Mouse (Mus musculus): ENCODE data around the gene Pkhd1. TPM values are rescaled to one million over a fixed set of nuclear protein-coding genes. Genes with fewer than 3 reads are reported as not detected.
"Not testable (repeated sequence)": the region's sequence is repeated elsewhere in the genome, so short reads cannot be mapped to it uniquely, and the experiment has no call there.

Pkhd1 gene
- polyA plus RNA-seq, 1 experiment from 2014 or later: 0.01 TPM

- Histone ChIP-seq H3K27me3 (replicated peaks; ENCODE audit: control insufficient read depth, insufficient read depth, low read length) (no peaks in the 10 kb centered on the region), H3K9ac (replicated peaks; ENCODE audit: low read depth, low read length) (no peak overlapping the region), H3K4me2 (ENCODE audit: low read length) (no peak overlapping the region), H3K4me1 (replicated peaks; ENCODE audit: control insufficient read depth, insufficient read depth, low read length) (no peaks in the 10 kb centered on the region), H3K36me3 (ENCODE audit: control insufficient read depth, insufficient read depth) (no peaks in the 10 kb centered on the region), H3K4me3 (replicated peaks; ENCODE audit: low read length) (no peak overlapping the region), H3K9me3 (ENCODE audit: control insufficient read depth, low read length) (no peaks in the 10 kb centered on the region), H3K27ac (ENCODE audit: low read length) (no peak overlapping the region)
- ATAC-seq: no peak
- 70% methylated on average over 5 of the region's 5 CpGs for WGBS
Measured at GRCm38 (mm10) chr1:20260403-20260802, 357.5 kb downstream of the Pkhd1 start.

GRCm38 (mm10) chr1:20248169-20248568 is 369.7 kb downstream of the Pkhd1 start:
- ATAC-seq: no peak
- no peak overlapping the region for H3K4me3 ChIP-seq (replicated peaks; ENCODE audit: low read length)
- H3K9ac ChIP-seq (replicated peaks; ENCODE audit: low read depth, low read length): no peak overlapping the region
- no peaks in the 10 kb centered on the region for H3K36me3 ChIP-seq (ENCODE audit: control insufficient read depth, insufficient read depth)
- H3K9me3 ChIP-seq (ENCODE audit: control insufficient read depth, low read length): no peaks in the 10 kb centered on the region
- no peaks in the 10 kb centered on the region for H3K4me1 ChIP-seq (replicated peaks; ENCODE audit: control insufficient read depth, insufficient read depth, low read length)
- no peak overlapping the region for H3K27ac ChIP-seq (ENCODE audit: low read length)
- no peak overlapping the region for H3K4me2 ChIP-seq (ENCODE audit: low read length)
- H3K27me3 ChIP-seq (replicated peaks; ENCODE audit: control insufficient read depth, insufficient read depth, low read length): no peaks in the 10 kb centered on the region
- WGBS: 61% methylated on average over 2 of the region's 2 CpGs

- WGBS: 48% methylated on average over 1 of the region's 1 CpGs
- Histone ChIP-seq H3K36me3 (ENCODE audit: control insufficient read depth, insufficient read depth) (no peaks in the 10 kb centered on the region), H3K9ac (replicated peaks; ENCODE audit: low read depth, low read length) (no peak overlapping the region), H3K27me3 (replicated peaks; ENCODE audit: control insufficient read depth, insufficient read depth, low read length) (no peaks in the 10 kb centered on the region), H3K9me3 (ENCODE audit: control insufficient read depth, low read length) (no peaks in the 10 kb centered on the region), H3K4me3 (replicated peaks; ENCODE audit: low read length) (no peak overlapping the region), H3K4me1 (replicated peaks; ENCODE audit: control insufficient read depth, insufficient read depth, low read length) (0 out of 2 replicates have a peak, but pooled peaks cover 2% of the 10 kb centered on the region), H3K4me2 (ENCODE audit: low read length) (no peak overlapping the region), H3K27ac (ENCODE audit: low read length) (no peak overlapping the region)
- peak; percentile 59; the same call in 1 of the 2 replicates for ATAC-seq
Measured at GRCm38 (mm10) chr1:20216681-20217080, 401.2 kb downstream of the Pkhd1 start.

GRCm38 (mm10) chr1:20190444-20190843 is 427.4 kb downstream of the Pkhd1 start:
- Histone ChIP-seq H3K9ac (replicated peaks; ENCODE audit: low read depth, low read length) (no peak overlapping the region), H3K9me3 (ENCODE audit: control insufficient read depth, low read length) (no peaks in the 10 kb centered on the region), H3K27me3 (replicated peaks; ENCODE audit: control insufficient read depth, insufficient read depth, low read length) (no peaks in the 10 kb centered on the region), H3K36me3 (ENCODE audit: control insufficient read depth, insufficient read depth) (no peaks in the 10 kb centered on the region), H3K4me2 (ENCODE audit: low read length) (no peak overlapping the region), H3K27ac (ENCODE audit: low read length) (no peak overlapping the region), H3K4me3 (replicated peaks; ENCODE audit: low read length) (no peak overlapping the region), H3K4me1 (replicated peaks; ENCODE audit: control insufficient read depth, insufficient read depth, low read length) (0 out of 2 replicates have a peak, but pooled peaks cover 2% of the 10 kb centered on the region)
- WGBS: 18% methylated on average over 9 of the region's 9 CpGs
- ATAC-seq: 0 out of 2 replicates have a peak, but pooled peaks have one; percentile 38

GRCm38 (mm10) chr1:20180157-20180556 is 437.7 kb downstream of the Pkhd1 start:
- ATAC-seq: no peak
- H3K36me3 ChIP-seq (ENCODE audit: control insufficient read depth, insufficient read depth): no peaks in the 10 kb centered on the region
- no peak overlapping the region for H3K9ac ChIP-seq (replicated peaks; ENCODE audit: low read depth, low read length)
- H3K9me3 ChIP-seq (ENCODE audit: control insufficient read depth, low read length): no peaks in the 10 kb centered on the region
- H3K27ac ChIP-seq (ENCODE audit: low read length): no peak overlapping the region
- 21% methylated on average over 8 of the region's 8 CpGs for WGBS
- H3K27me3 ChIP-seq (replicated peaks; ENCODE audit: control insufficient read depth, insufficient read depth, low read length): no peaks in the 10 kb centered on the region
- no peaks in the 10 kb centered on the region for H3K4me1 ChIP-seq (replicated peaks; ENCODE audit: control insufficient read depth, insufficient read depth, low read length)
- H3K4me2 ChIP-seq (ENCODE audit: low read length): no peak overlapping the region
- H3K4me3 ChIP-seq (replicated peaks; ENCODE audit: low read length): no peak overlapping the region

- no peaks in the 10 kb centered on the region for H3K4me1 ChIP-seq (replicated peaks; ENCODE audit: control insufficient read depth, insufficient read depth, low read length)
- ATAC-seq: no peak
- H3K27ac ChIP-seq (ENCODE audit: low read length): no peak overlapping the region
- no peaks in the 10 kb centered on the region for H3K9me3 ChIP-seq (ENCODE audit: control insufficient read depth, low read length)
- H3K4me2 ChIP-seq (ENCODE audit: low read length): no peak overlapping the region
- H3K27me3 ChIP-seq (replicated peaks; ENCODE audit: control insufficient read depth, insufficient read depth, low read length): no peaks in the 10 kb centered on the region
- no peaks in the 10 kb centered on the region for H3K36me3 ChIP-seq (ENCODE audit: control insufficient read depth, insufficient read depth)
- H3K9ac ChIP-seq (replicated peaks; ENCODE audit: low read depth, low read length): no peak overlapping the region
- no peak overlapping the region for H3K4me3 ChIP-seq (replicated peaks; ENCODE audit: low read length)
- 86% methylated on average over 4 of the region's 4 CpGs for WGBS
Measured at GRCm38 (mm10) chr1:20171199-20171598, 446.7 kb downstream of the Pkhd1 start.

GRCm38 (mm10) chr1:20150627-20151026 is 467.2 kb downstream of the Pkhd1 start:
- not testable (repeated sequence) for H3K4me1 ChIP-seq (replicated peaks; ENCODE audit: control insufficient read depth, insufficient read depth, low read length); H3K9ac ChIP-seq (replicated peaks; ENCODE audit: low read depth, low read length); H3K27ac ChIP-seq (ENCODE audit: low read length); H3K4me3 ChIP-seq (replicated peaks; ENCODE audit: low read length); H3K4me2 ChIP-seq (ENCODE audit: low read length); H3K36me3 ChIP-seq (ENCODE audit: control insufficient read depth, insufficient read depth); H3K9me3 ChIP-seq (ENCODE audit: control insufficient read depth, low read length); ATAC-seq; H3K27me3 ChIP-seq (replicated peaks; ENCODE audit: control insufficient read depth, insufficient read depth, low read length)
- 90% methylated on average over 4 of the region's 4 CpGs for WGBS

- H3K4me1 ChIP-seq (replicated peaks; ENCODE audit: control insufficient read depth, insufficient read depth, low read length): no peaks in the 10 kb centered on the region
- no peaks in the 10 kb centered on the region for H3K27me3 ChIP-seq (replicated peaks; ENCODE audit: control insufficient read depth, insufficient read depth, low read length)
- no peaks in the 10 kb centered on the region for H3K36me3 ChIP-seq (ENCODE audit: control insufficient read depth, insufficient read depth)
- no peak overlapping the region for H3K9ac ChIP-seq (replicated peaks; ENCODE audit: low read depth, low read length)
- ATAC-seq: no peak
- H3K4me2 ChIP-seq (ENCODE audit: low read length): no peak overlapping the region
- 68% methylated on average over 2 of the region's 2 CpGs for WGBS
- H3K4me3 ChIP-seq (replicated peaks; ENCODE audit: low read length): no peak overlapping the region
- H3K9me3 ChIP-seq (ENCODE audit: control insufficient read depth, low read length): no peaks in the 10 kb centered on the region
- no peak overlapping the region for H3K27ac ChIP-seq (ENCODE audit: low read length)
Measured at GRCm38 (mm10) chr1:20150016-20150415, 467.8 kb downstream of the Pkhd1 start.

GRCm38 (mm10) chr1:20136205-20136604 is 481.7 kb downstream of the Pkhd1 start:
- no peak overlapping the region for H3K4me2 ChIP-seq (ENCODE audit: low read length)
- no peaks in the 10 kb centered on the region for H3K36me3 ChIP-seq (ENCODE audit: control insufficient read depth, insufficient read depth)
- no peak for ATAC-seq
- 86% methylated on average over 3 of the region's 3 CpGs for WGBS
- no peaks in the 10 kb centered on the region for H3K4me1 ChIP-seq (replicated peaks; ENCODE audit: control insufficient read depth, insufficient read depth, low read length)
- no peaks in the 10 kb centered on the region for H3K9me3 ChIP-seq (ENCODE audit: control insufficient read depth, low read length)
- no peak overlapping the region for H3K4me3 ChIP-seq (replicated peaks; ENCODE audit: low read length)
- no peak overlapping the region for H3K9ac ChIP-seq (replicated peaks; ENCODE audit: low read depth, low read length)
- H3K27me3 ChIP-seq (replicated peaks; ENCODE audit: control insufficient read depth, insufficient read depth, low read length): no peaks in the 10 kb centered on the region
- H3K27ac ChIP-seq (ENCODE audit: low read length): no peak overlapping the region

- no peak overlapping the region for H3K9ac ChIP-seq (replicated peaks; ENCODE audit: low read depth, low read length)
- no peaks in the 10 kb centered on the region for H3K27me3 ChIP-seq (replicated peaks; ENCODE audit: control insufficient read depth, insufficient read depth, low read length)
- H3K4me3 ChIP-seq (replicated peaks; ENCODE audit: low read length): no peak overlapping the region
- no peaks in the 10 kb centered on the region for H3K36me3 ChIP-seq (ENCODE audit: control insufficient read depth, insufficient read depth)
- H3K27ac ChIP-seq (ENCODE audit: low read length): no peak overlapping the region
- ATAC-seq: no peak
- no peaks in the 10 kb centered on the region for H3K9me3 ChIP-seq (ENCODE audit: control insufficient read depth, low read length)
- no peak overlapping the region for H3K4me2 ChIP-seq (ENCODE audit: low read length)
- H3K4me1 ChIP-seq (replicated peaks; ENCODE audit: control insufficient read depth, insufficient read depth, low read length): no peaks in the 10 kb centered on the region
- WGBS: 56% methylated on average over 4 of the region's 4 CpGs
Measured at GRCm38 (mm10) chr1:20135065-20135618, 482.7 kb downstream of the Pkhd1 start.
